Mouse (Mus musculus) cerebellum, adult 9-10 months (tissue): ENCODE data around the gene Olfr855.

Experiments
- DNase-seq: peaks from one replicate; pipeline ENCODE4 v3.0.0; 2022

Olfr855 gene

DNA sequence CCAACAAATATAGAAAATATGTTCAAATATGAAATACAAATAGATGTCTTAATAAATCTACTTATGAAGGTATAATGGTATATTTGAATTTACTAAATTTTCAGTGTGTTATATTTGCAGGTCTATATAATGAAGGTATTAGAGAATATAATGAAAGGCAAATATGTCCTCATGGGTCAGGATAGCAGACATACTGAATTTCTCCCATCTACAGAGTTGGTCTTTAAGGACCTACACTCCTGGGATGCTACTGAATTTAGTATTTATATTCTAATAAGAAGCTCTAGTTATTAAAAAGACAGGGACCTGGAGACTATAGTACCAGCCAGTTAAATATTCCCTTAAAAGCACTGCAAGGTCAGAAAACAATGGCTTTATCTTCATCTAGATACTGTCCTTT lies at the start of gene Olfr855:
Gene Olfr855 (plus strand): TSS at position 301 of the 400 bp plus-strand sequence.
- DNase-seq: no peak

DNA sequence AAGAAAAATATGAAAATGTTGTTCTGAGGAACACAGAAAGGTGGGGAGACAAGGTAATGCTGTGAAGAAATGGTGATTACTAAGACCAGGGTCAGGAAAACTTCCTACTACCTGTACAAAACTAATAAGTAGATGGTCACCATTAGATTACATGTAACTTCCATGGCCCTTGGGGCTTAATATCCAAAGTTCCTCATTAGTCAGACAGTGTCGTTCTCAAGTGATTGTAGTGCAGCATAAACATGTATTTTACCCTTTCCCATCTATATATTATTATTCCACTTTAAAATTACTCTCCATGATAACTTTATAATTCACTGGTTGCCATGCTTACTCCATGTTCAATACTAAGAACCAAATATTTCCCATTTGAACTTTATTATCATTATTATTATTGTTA lies 41.4 kb upstream of the Olfr855 start, which contains the start of gene Olfr853:
Gene Olfr853 (minus strand): TSS at position 101 of the 400 bp plus-strand sequence.
- no peak for DNase-seq

DNA sequence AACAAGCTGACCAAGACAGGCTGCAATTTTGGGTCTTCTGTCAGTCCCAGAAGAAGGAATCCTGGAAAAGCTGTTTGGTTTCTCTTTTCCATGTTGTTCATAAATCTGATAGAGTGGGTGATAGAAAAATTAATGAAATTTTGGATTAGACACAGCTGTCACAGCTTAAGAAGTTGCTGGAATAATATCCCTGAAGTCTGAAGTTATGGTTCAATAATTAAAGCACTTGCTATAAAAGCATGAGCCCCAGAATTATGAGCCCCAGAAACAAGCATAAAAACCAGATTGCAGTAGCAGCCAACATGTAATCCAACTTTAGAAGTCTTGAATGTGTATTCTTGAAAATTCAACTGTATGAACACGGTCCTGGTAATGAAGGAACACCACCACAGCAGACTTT lies 15.1 kb upstream of the Olfr855 start, which contains the start of gene Olfr854:
Gene Olfr854 (minus strand): TSS at position 101 of the 400 bp plus-strand sequence.
- no peak for DNase-seq

DNA sequence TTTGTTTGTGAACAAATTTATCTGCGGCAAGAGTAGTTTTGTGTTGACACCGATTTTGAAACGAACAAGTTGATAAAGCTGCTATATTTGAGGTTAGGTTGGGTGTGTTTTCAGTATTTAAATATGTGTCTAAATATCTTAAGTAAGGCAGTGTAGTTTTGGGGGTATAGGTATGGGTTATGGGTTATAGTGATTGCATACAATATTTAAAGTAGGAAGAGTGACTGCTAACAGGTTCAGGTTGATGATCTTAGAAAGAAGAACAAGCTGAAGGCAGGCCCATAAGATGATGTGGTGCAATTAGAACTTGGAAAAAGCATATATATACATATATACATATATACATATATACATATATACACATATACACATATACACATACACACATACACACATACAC lies 38.9 kb downstream of the Olfr855 start:
- DNase-seq: peak; percentile 61

DNA sequence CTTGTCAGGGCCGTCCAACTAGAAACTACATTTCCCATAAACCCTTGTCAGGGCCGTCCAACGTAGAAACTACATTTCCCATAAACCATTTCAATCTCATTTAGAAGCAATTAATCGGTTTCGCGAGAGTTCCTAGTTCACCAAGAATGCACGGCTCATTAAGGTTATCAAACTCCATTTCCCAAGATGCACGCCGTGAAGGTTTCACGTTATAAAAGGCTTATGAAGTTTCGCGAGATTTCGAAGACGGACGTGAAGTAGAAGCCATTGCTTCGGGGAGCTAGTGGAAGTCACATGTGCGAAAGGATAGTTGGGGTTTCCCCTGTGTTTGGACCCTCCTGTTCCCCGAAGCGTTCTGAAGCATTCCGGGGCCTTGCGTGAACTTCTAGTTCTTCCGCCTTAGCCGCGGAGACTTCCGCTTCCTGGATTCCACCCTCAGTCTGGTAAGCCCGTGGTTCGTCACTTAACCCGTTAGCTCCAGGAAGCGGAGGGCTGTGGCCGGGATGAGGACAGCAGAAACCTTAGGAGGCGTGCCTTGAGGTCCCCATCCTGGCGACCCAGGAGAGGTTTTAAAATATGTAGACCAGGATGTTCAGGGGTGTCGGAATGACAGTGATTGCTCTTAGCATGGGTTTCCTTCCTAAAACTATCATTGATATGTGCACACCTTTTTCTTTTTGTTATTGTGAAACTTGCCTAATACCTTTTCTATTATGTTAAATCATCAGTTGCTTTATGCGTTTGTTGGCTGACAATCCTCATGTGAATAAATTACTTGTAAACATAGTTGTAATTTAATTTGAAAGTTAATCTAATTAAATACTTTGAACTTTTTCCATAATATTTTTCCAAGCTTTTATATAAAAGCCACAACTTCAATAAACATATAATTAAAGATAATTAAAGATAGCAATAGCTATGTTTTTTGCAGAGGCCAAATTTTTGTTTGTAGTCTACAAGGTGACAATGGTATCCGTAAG lies 39.7 kb downstream of the Olfr855 start, which contains the start of gene Zfp317:
Gene Zfp317 (plus strand): TSS at position 260 of the 980 bp plus-strand sequence.
- peak; percentile 99 for DNase-seq

DNA sequence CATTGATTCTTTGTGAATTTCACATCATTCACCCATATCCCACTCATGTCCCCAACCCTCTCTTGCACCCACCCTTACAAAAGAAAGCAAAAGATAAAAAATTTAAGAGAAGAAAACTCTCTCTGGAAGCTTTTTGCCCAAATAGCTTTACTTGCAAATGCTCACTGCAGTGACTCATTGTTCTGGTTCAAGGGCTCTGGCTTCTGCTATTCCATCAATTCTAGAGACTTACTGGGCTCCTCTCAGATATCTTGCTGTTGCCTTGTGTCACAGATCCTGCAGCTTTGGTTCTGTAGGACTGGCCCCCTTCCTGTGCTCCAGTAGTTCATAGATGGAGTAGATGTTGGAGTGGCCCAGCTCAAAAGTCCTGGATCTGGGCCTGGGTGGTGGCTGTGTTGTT lies 47.2 kb downstream of the Olfr855 start:
- DNase-seq: no peak
